Mouse (Mus musculus) olfactory bulb, adult 2 months (tissue): ENCODE data around the gene Hoxb13.

Source experiments
- CTCF ChIP-seq: fragments of 200-500 bp; IDR thresholded peaks from 2 replicates; pipeline ENCODE4 v1.5.1; 2012; ENCODE audit warnings: low read depth, mild to moderate bottlenecking, low read length, moderate library complexity; ENCODE audit not compliant: insufficient read depth
- POLR2A ChIP-seq: fragments of 200-500 bp; IDR thresholded peaks from 2 replicates; pipeline ENCODE4 v1.6.1; 2012; ENCODE audit warnings: mild to moderate bottlenecking, low read depth, low read length, moderate library complexity; ENCODE audit not compliant: insufficient read depth

GRCm38 (mm10) chr11:96145622-96146270 is 48.4 kb upstream of the Hoxb13 start:
- TF ChIP-seq CTCF (peak; percentile 33; the same call in 1 of the 2 replicates), POLR2A (no peak)
